Mouse (Mus musculus): ENCODE results near the gene Pla2g5. TPM values are rescaled to one million over a fixed set of nuclear protein-coding genes. Genes with fewer than 3 reads are reported as not detected.

The Pla2g5 gene
- total RNA-seq, 2 experiments from 2014 or later, result 27.8 to 31.5 TPM

DNA sequence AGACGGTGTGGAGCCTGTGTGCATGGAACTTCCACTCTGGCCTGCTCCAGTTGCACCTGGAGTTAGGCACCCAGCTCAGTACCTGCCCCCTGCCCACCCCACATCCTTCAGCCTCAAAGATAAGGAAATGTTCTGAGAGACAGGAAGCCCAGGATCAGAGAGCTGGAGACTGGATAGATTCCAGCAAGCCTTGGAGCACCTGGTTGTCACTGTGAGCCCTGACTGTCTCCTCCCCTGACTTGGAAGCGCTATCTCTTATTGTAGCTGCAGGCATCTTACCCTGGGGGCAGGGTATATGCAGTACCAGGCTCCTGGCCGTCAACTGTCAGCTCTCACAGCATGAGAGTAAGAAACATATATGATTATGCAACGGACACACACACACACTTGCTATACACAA lies 107.8 kb downstream of the Pla2g5 start:
- DNase-seq (ENCODE audit: low spot score), result no peak
- intact Hi-C loops (cut with DNase I), result no loop called here

DNA sequence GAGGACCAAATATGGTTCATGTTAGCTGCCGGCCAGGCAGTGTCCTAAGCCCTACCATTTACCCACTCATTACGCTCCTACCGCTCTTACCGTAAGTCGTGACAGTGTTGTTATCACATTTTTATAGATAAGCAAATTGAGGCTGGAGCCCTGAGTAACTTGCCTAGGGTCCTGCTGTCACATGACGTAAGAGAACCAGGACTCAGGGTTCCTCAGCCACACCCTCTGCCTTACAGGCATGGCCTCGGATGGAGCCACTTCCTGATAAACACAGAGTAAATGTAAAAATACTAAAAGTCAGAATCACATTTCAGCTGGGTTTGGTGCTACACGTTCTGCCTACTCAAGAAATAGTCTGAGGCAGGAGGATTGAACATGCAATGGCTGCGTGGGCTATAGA lies 108.8 kb downstream of the Pla2g5 start:
- intact Hi-C loops (cut with DNase I), result no loop called here
- no peak for DNase-seq (ENCODE audit: low spot score)

DNA sequence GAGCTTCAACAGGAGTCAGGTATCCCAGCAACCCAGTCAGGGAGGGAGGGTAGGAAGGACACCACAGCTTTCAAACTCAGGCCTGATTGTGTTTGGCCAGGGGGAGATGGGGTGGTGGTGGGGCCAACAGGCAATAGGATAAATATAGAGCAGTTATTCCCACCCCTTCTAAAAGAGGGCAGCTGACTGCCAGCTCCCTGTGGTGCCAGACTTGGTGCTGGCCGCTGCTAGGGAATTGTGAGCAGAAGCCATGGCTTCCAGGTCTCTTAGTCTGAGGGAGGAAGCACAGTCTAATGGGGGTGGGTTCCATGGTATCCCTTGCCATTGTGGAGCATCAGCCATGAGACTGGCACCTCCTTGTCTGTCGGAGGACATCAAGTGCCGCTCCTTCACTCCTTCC lies 109.7 kb downstream of the Pla2g5 start:
- DNase-seq (ENCODE audit: low spot score), result no peak
- intact Hi-C loops (cut with DNase I), result no loop called here

DNA sequence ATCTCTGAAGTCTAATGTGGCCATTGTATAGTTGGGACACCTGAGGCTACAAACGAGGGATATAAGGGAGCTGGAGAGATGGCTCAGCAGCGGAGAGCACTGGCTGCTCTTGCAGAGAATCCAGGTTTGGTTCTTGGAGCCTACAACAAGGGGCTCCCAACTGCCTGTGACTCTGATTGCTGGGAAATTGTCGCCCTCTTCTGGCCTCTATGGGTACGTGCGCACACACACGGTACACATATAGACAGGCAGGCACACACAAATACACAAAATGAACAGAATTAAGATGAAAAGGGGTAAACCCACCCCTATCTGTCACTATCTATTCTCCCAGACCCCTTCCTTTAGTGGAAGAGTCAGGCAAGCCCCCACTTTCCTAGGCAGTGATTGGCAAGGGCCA lies 110.7 kb downstream of the Pla2g5 start:
- DNase-seq (ENCODE audit: low spot score), result no peak
- intact Hi-C loops (cut with DNase I), result no loop called here

Other genes starting within 250 kb of the Pla2g5 start
- not detected for gene Vwa5b1, start 227.6 kb downstream of the Pla2g5 start, total RNA-seq (2021)
- under 1 TPM in 1 of 2 experiments, not detected in 1; 0.17 TPM for gene Pla2g2c, start 138.7 kb downstream of the Pla2g5 start, total RNA-seq (2021)
- gene Ubxn10, start 126.3 kb downstream of the Pla2g5 start, total RNA-seq (2021), result 1 to 10 TPM; 1.2 to 1.8 TPM
- gene Pla2g2f, start 105.9 kb downstream of the Pla2g5 start, total RNA-seq (2021), result under 1 TPM; 0.13 to 0.22 TPM
- under 1 TPM in 1 of 2 experiments, not detected in 1; 0.23 TPM for gene Pla2g2d, start 87.7 kb downstream of the Pla2g5 start, total RNA-seq (2021)
- gene Gm13030, start 10.5 kb upstream of the Pla2g5 start, total RNA-seq (2021), result not detected
- gene Pla2g2e, start 14.5 kb upstream of the Pla2g5 start, total RNA-seq (2021), result 1 to 10 TPM in 1 of 2 experiments, under 1 TPM in 1; 0.52 to 1.1 TPM
- 10 to 100 TPM; 10.1 to 10.8 TPM for gene Otud3, start 50.5 kb upstream of the Pla2g5 start, total RNA-seq (2021)
- gene Rnf186, start 103.6 kb upstream of the Pla2g5 start, total RNA-seq (2021), result not detected
- gene Tmco4, start 109.4 kb upstream of the Pla2g5 start, total RNA-seq (2021), result 10 to 100 TPM in 1 of 2 experiments, 1 to 10 TPM in 1; 7.5 to 10.1 TPM
- gene Htr6, start 212.1 kb upstream of the Pla2g5 start, total RNA-seq (2021), result not detected
- 10 to 100 TPM; 26.7 to 28.3 TPM for gene Nbl1, start 229.5 kb upstream of the Pla2g5 start, total RNA-seq (2021)

Data from heart, postnatal 25 days (tissue).